ENCODE assay signal across 14 mouse cellular contexts in the genomic region with DNA sequence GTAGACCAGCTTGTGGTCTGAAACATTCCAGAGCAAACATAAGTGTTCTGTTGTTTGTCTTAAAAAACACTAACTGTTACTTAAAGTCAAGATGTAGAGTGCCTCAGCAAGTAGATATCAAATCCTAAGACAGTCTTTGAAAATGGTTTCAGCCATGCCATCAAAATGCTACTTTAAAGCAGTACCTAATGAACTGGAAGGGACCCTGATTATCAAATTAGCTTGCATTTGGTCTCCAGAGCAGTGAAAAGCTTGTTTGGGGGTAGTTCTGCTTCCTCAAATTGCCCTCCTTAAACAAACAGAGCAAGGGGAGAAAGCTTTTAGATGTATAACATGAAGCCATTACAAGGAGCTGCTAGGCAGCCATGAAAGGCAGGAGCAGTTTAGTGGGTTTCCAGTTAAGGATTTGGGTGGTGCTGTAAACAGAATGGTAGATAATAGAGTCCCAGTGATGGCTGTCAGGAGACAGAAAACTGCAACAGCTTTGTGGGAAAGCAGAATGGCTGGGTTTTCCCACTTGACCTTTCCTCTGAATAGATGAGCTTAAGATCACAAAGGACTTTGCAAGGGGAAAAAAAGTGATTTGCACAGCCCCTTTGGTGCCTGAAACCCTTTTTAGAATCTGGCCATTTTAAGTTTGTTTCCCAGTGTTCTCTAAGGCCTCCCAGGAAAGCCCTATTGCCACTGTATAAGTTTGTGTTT.
DNase-seq lines count a peak whose midpoint lies in the region; ATAC-seq lines count a peak whose summit lies in the region.
"Had no signal": no experiment of that assay in that cellular context is flagged by ENCODE, and none has a peak within 500 bp of the region (broad histone marks: within the 10 kb centered on the region; RNA-seq: fewer than 3 reads in every experiment).

No protein-coding gene starts in this region.

- H3K4me2 ChIP-seq in kidney, embryonic 15.5 days = no peak overlapping the region
- H3K4me2 ChIP-seq in midbrain, embryonic 14.5 days (ENCODE audit: low read length) = no peak overlapping the region
- H3K4me2 ChIP-seq: heart, embryonic 13.5 days; liver, embryonic 15.5 days had no signal

- 0 out of 2 replicates have a peak overlapping the region, but pooled peaks have one; percentile 19 for H3K27ac ChIP-seq in kidney, embryonic 15.5 days
- H3K27ac ChIP-seq in midbrain, embryonic 14.5 days (replicated peaks; ENCODE audit: low read depth, low read length) = no peak overlapping the region
- H3K27ac ChIP-seq: heart, embryonic 13.5 days; left cerebral cortex, adult 2 months; liver, embryonic 15.5 days had no signal

- no peaks in the 10 kb centered on the region for H3K9me3 ChIP-seq in kidney, embryonic 15.5 days (replicated peaks)
- H3K9me3 ChIP-seq in midbrain, embryonic 14.5 days (ENCODE audit: control insufficient read depth, low read length) = no peaks in the 10 kb centered on the region
- H3K9me3 ChIP-seq: heart, embryonic 13.5 days; liver, embryonic 15.5 days had no signal

- H3K4me1 ChIP-seq in kidney, embryonic 15.5 days = peaks cover 9% of the 10 kb centered on the region; the same call in 1 of the 2 replicates
- H3K4me1 ChIP-seq in midbrain, embryonic 14.5 days (ENCODE audit: control insufficient read depth, insufficient read depth, low read length) = 0 out of 2 replicates have a peak, but pooled peaks cover 10% of the 10 kb centered on the region
- H3K4me1 ChIP-seq: liver, embryonic 15.5 days had no signal

- no peak for DNase-seq in kidney, adult 8-10 months
- DNase-seq in embryo, embryonic 10 days (ENCODE audit: low spot score) = peak; percentile 75
- DNase-seq in midbrain, embryonic 14.5 days = peak; percentile 57
- no peak for DNase-seq in adrenal gland, adult 2 months
- no peak for DNase-seq in Muller cell, postnatal 12 days (ENCODE audit: inconsistent ontology term)
- DNase-seq in kidney, postnatal 4 days = no peak
- DNase-seq: cerebellum, adult 9-10 months; gastrocnemius, postnatal 14 days; kidney, adult 9 months had no signal

- peaks cover 4% of the 10 kb centered on the region; the same call in 1 of the 2 replicates for H3K36me3 ChIP-seq in kidney, embryonic 15.5 days
- no peaks in the 10 kb centered on the region for H3K36me3 ChIP-seq in midbrain, embryonic 14.5 days (ENCODE audit: control insufficient read depth, insufficient read depth, low read length)
- H3K36me3 ChIP-seq: heart, embryonic 13.5 days; liver, embryonic 15.5 days had no signal

- H3K4me3 ChIP-seq in kidney, embryonic 15.5 days (replicated peaks) = no peak overlapping the region
- H3K4me3 ChIP-seq in midbrain, embryonic 14.5 days (replicated peaks; ENCODE audit: low read depth, low read length) = no peak overlapping the region
- H3K4me3 ChIP-seq: heart, embryonic 13.5 days; left cerebral cortex, adult 2 months; liver, embryonic 15.5 days had no signal

- no peak for ATAC-seq in kidney, embryonic 15.5 days (replicated peaks; ENCODE audit: low FRiP score)
- peak; percentile 25 to 32; a peak in 1 of 4 replicates for ATAC-seq in hematopoietic stem cell, adult 5-6 weeks (replicated peaks in 1 of 2; ENCODE audit: insufficient read depth in 1 of 2, low FRiP score in 2 of 2, low TSS enrichment in 1 of 2, low read depth in 1 of 2, poor library complexity in 2 of 2, severe bottlenecking in 2 of 2)
- peak; percentile 60; the same call in 1 of the 2 replicates for ATAC-seq in midbrain, embryonic 14.5 days (ENCODE audit: low FRiP score, low TSS enrichment)

- H3K9ac ChIP-seq in kidney, embryonic 15.5 days = no peak overlapping the region
- no peak overlapping the region for H3K9ac ChIP-seq in midbrain, embryonic 14.5 days (replicated peaks; ENCODE audit: low read length)
- H3K9ac ChIP-seq: heart, embryonic 13.5 days; liver, embryonic 15.5 days had no signal

- H3K27me3 ChIP-seq in kidney, embryonic 15.5 days = no peaks in the 10 kb centered on the region
- peaks cover 21% of the 10 kb centered on the region for H3K27me3 ChIP-seq in midbrain, embryonic 14.5 days (ENCODE audit: control insufficient read depth, insufficient read depth, low read length)
- H3K27me3 ChIP-seq: heart, embryonic 13.5 days; liver, embryonic 15.5 days had no signal

Comparison
In these comparisons a context has a peak if more than half of its experiments do, and no peak if none do; other contexts are left out.
1. DNase-seq: peak in embryo, embryonic 10 days (single experiment) and midbrain, embryonic 14.5 days (single experiment); none in kidney, adult 8-10 months (0 of 2), adrenal gland, adult 2 months (single experiment), Muller cell, postnatal 12 days (single experiment) and kidney, postnatal 4 days (0 of 2).